Mouse (Mus musculus) forebrain, embryonic 13.5 days (tissue): ENCODE results near the gene Retreg1. TPM values are rescaled to one million over a fixed set of nuclear protein-coding genes. Genes with fewer than 3 reads are reported as not detected.
"Not testable (repeated sequence)": the region's sequence is repeated elsewhere in the genome, so short reads cannot be mapped to it uniquely, and the experiment has no call there.

Source experiments
- ATAC-seq: fragments of 200-750 bp; cut with Nextera tagmentation; 2 replicates; pipeline ENCODE4 v1.8.0; 2017
- H3K27ac ChIP-seq: fragments of 300-500 bp; sonication (generic); 2 replicates; pipeline ENCODE4 v1.5.1; 2015; ENCODE audit warnings: inconsistent platforms, mild to moderate bottlenecking, moderate library complexity
- H3K27me3 ChIP-seq: fragments of 300-500 bp; sonication (generic); 2 replicates; pipeline ENCODE4 v1.6.1; 2015; ENCODE audit warnings: mild to moderate bottlenecking, inconsistent platforms
- H3K36me3 ChIP-seq: fragments of 300-500 bp; sonication (generic); 2 replicates; pipeline ENCODE4 v1.6.1; 2015; ENCODE audit warnings: mild to moderate bottlenecking, inconsistent platforms; ENCODE audit not compliant: poor library complexity, severe bottlenecking
- H3K4me1 ChIP-seq: fragments of 300-500 bp; sonication (generic); 2 replicates; pipeline ENCODE4 v1.6.1; 2015; ENCODE audit warnings: inconsistent platforms
- H3K4me2 ChIP-seq: fragments of 300-500 bp; sonication (generic); 2 replicates; pipeline ENCODE4 v1.6.1; 2015; ENCODE audit warnings: inconsistent platforms, mild to moderate bottlenecking, moderate library complexity
- H3K4me3 ChIP-seq: fragments of 300-500 bp; sonication (generic); 2 replicates; pipeline ENCODE4 v1.5.1; 2015; ENCODE audit warnings: mild to moderate bottlenecking, inconsistent platforms
- H3K9ac ChIP-seq: fragments of 300-500 bp; sonication (generic); 2 replicates; pipeline ENCODE4 v1.6.1; 2015; ENCODE audit warnings: mild to moderate bottlenecking, inconsistent platforms
- H3K9me3 ChIP-seq: fragments of 300-500 bp; sonication (generic); replicated peaks from 2 replicates; pipeline ENCODE4 v1.6.1; 2016; ENCODE audit warnings: inconsistent platforms
- WGBS: fragments of 180-500 bp; shearing (Covaris S2); methylation state at CpG from one replicate; pipeline ENCODE4 v1.1.7; 2015; 5-methylcytosine and 5-hydroxymethylcytosine counted together
- microRNA-seq: library from miRNA; unstranded; fragments of <30 nt; microRNA quantifications from one replicate; pipeline ENCODE4, GENCODE M21; 2016
- polyA plus RNA-seq: library from polyadenylated mRNA; unstranded; fragments of >200 nt; fragmentation: Nextera tagmentation; extraction: Ambion mirVana; gene quantifications from 2 replicates; pipeline ENCODE4 v1.2.1, GENCODE M21; 2015

Gene Retreg1
- polyA plus RNA-seq, 1 experiment from 2014 or later, result 3.5 TPM

- Histone ChIP-seq H3K9me3 (no peaks in the 10 kb centered on the region), H3K4me2 (no peak overlapping the region), H3K27me3 (no peaks in the 10 kb centered on the region), H3K4me3 (no peak overlapping the region), H3K4me1 (peaks cover 4% of the 10 kb centered on the region; the same call in 1 of the 2 replicates), H3K27ac (no peak overlapping the region), H3K36me3 (peaks cover 46% of the 10 kb centered on the region), H3K9ac (no peak overlapping the region)
- WGBS, result 39% methylated on average over 2 of the region's 2 CpGs
- peak; percentile 67 for ATAC-seq
Observed at GRCm38 (mm10) chr15:25995521-25995920, 152.5 kb downstream of the Retreg1 start.

DNA sequence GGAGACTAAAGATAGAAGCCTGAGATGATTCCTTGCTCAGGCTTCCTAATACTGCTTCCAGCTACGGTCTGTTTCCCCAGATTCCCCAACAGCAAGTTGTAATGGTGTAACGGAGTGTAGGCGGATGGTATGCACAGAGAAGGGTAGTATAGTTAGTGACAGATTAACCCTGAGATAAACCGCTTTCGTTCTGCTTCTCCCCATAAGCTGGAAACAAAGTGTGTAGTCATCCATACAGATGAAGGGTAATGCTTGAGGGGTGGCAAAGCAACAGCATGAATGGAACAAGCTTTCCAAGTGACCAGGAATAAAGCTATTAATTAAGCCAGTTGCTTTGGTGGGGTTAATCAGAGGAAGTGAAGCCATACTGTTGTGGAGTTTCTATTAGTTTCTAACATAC is 156.6 kb downstream of the Retreg1 start:
- ATAC-seq, H3K9me3 ChIP-seq, H3K4me3 ChIP-seq, H3K4me2 ChIP-seq, H3K27ac ChIP-seq, H3K27me3 ChIP-seq, H3K4me1 ChIP-seq, H3K9ac ChIP-seq: not testable (repeated sequence)
- 6% methylated on average over 5 of the region's 5 CpGs for WGBS
- H3K36me3 ChIP-seq, result peaks cover 21% of the 10 kb centered on the region

DNA sequence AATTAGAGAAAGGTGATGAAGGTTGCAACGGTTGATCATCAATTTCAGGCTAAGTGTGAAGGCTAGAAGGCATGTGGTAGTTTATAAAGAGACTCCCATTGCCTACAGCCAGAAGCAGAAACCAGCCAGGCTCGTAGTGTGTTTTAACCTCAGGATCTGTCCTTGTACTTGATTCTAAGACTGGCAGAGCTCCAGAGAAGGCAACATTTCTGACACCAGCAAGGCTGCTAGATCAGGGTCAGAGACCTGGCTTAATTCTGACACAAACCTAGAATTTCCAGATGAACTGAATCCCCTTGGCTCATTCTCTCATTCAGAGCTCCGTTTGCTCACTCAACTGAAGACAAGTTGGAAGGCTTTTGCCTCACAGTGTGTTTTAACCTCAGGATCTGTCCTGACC is 165.6 kb downstream of the Retreg1 start:
- Histone ChIP-seq H3K36me3 (no peaks in the 10 kb centered on the region), H3K9ac (no peak overlapping the region), H3K27ac (no peak overlapping the region), H3K9me3 (no peaks in the 10 kb centered on the region), H3K4me1 (no peaks in the 10 kb centered on the region), H3K27me3 (no peaks in the 10 kb centered on the region), H3K4me2 (no peak overlapping the region), H3K4me3 (no peak overlapping the region)
- ATAC-seq, result no peak
- WGBS, result 87% methylated on average over 3 of the region's 3 CpGs

- Histone ChIP-seq H3K36me3 (no peaks in the 10 kb centered on the region), H3K9me3 (no peaks in the 10 kb centered on the region), H3K27ac (no peak overlapping the region), H3K4me3 (no peak overlapping the region), H3K27me3 (no peaks in the 10 kb centered on the region), H3K4me2 (no peak overlapping the region), H3K4me1 (no peaks in the 10 kb centered on the region), H3K9ac (no peak overlapping the region; the same call in 1 of the 2 replicates)
- ATAC-seq, result no peak
- WGBS, result 71% methylated on average over 4 of the region's 4 CpGs
Observed at GRCm38 (mm10) chr15:26012891-26013290, 169.9 kb downstream of the Retreg1 start.

GRCm38 (mm10) chr15:26015979-26016665 is 173.1 kb downstream of the Retreg1 start:
- H3K4me3 ChIP-seq, result no peak overlapping the region
- H3K9me3 ChIP-seq, result no peaks in the 10 kb centered on the region
- no peak for ATAC-seq
- H3K27me3 ChIP-seq, result no peaks in the 10 kb centered on the region
- H3K9ac ChIP-seq, result no peak overlapping the region
- H3K36me3 ChIP-seq, result no peaks in the 10 kb centered on the region
- H3K4me2 ChIP-seq, result no peak overlapping the region
- H3K27ac ChIP-seq, result no peak overlapping the region
- 68% methylated on average over 14 of the region's 14 CpGs for WGBS
- no peaks in the 10 kb centered on the region for H3K4me1 ChIP-seq

DNA sequence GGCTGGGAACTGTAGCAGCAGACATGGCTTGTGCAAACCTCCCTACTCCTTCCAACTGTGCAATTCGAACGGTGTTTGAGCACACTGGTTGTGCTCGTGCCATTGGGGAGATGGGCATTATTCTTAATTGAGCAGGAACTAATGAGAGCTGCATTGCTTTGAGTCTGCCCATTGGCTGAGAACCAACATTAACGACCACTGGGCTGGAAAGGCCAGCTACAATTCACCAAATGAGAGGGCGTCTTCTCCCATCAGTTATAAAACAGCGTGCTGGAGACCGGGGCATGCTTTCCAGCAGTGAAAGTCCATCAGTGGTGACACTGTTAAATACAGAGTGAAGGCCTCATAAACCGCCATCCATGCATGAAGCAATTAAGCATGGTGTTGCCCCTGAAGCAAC is 178.7 kb downstream of the Retreg1 start:
- Histone ChIP-seq H3K4me1 (peaks cover 13% of the 10 kb centered on the region), H3K9me3 (no peaks in the 10 kb centered on the region), H3K4me2 (no peak overlapping the region), H3K27ac (no peak overlapping the region), H3K36me3 (no peaks in the 10 kb centered on the region), H3K27me3 (no peaks in the 10 kb centered on the region), H3K4me3 (no peak overlapping the region), H3K9ac (no peak overlapping the region)
- WGBS, result 21% methylated on average over 8 of the region's 8 CpGs
- ATAC-seq, result peak; percentile 88

DNA sequence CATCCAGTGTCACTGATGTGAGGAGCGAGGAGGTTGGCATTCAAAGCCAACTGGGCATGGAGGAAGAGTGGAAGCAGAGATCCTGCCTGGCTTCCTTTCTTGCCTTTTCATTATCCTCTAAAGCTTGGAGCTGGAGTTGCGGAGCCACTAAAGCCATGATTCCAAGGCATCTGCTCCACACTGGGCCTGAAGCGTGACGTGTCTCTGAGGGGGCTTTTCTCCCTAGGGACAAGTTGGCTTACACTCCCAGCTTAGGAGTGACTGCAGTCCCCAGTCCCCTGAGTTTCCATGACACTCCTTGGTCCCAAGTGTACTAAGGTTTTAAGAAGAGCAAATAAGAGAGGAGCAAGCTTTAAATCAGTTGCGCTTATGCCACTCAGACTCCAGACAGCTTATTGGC is 179.7 kb downstream of the Retreg1 start:
- H3K36me3 ChIP-seq, result no peaks in the 10 kb centered on the region
- H3K27me3 ChIP-seq, result no peaks in the 10 kb centered on the region
- WGBS, result 83% methylated on average over 5 of the region's 5 CpGs
- no peak for ATAC-seq
- H3K27ac ChIP-seq, result no peak overlapping the region
- no peaks in the 10 kb centered on the region for H3K9me3 ChIP-seq
- H3K4me3 ChIP-seq, result no peak overlapping the region
- H3K9ac ChIP-seq, result no peak overlapping the region
- no peak overlapping the region for H3K4me2 ChIP-seq
- H3K4me1 ChIP-seq, result peaks cover 13% of the 10 kb centered on the region

Small RNA genes within 50 kb of the gene (microRNA-seq; reads per million reads assigned to microRNA genes)
- gene Mir7212, result not detected

Other genes with a start within 250 kb of the Retreg1 start
- 54.1 and 61.4 TPM in 2 replicates for gene Myo10, start 220.7 kb upstream of the Retreg1 start, polyA plus RNA-seq
- gene Zfp622, start 141.2 kb downstream of the Retreg1 start, polyA plus RNA-seq, result 25.0 and 28.9 TPM in 2 replicates